Mouse (Mus musculus) left cerebral cortex, postnatal 14 days (tissue): ENCODE measurements around the gene Ccdc33. TPM values are rescaled to one million over a fixed set of nuclear protein-coding genes. Genes with fewer than 3 reads are reported as not detected.

Experiments used
- DNase-seq, 2 experiments: peaks; one replicate each; pipeline ENCODE4 v3.0.0; 2021 to 2022; ENCODE audit warnings: low spot score in 2 of 2, mixed read lengths in 1 of 2
- intact Hi-C: fragments of 180-260 bp; cut with DNase I; formaldehyde crosslinking; loops from one replicate; pipeline ENCODE4 v1.15.1; 2025
- total RNA-seq, 2 experiments: library from RNA; stranded (reverse); gene quantifications; 2 replicates each; pipeline ENCODE4 v1.2.3; 2021

Ccdc33 gene
- total RNA-seq, 2 experiments from 2014 or later = 0.42 to 1.3 TPM

GRCm38 (mm10) chr9:58133893-58134884 lies 15.6 kb upstream of the Ccdc33 start:
- no peak for DNase-seq
- intact Hi-C loops = no loop called here

GRCm38 (mm10) chr9:58131735-58132134 lies 13.1 kb upstream of the Ccdc33 start:
- intact Hi-C loops = no loop called here
- no peak for DNase-seq

GRCm38 (mm10) chr9:58130909-58131308 lies 12.3 kb upstream of the Ccdc33 start:
- intact Hi-C loops = no loop called here

GRCm38 (mm10) chr9:58129508-58129907 lies 10.9 kb upstream of the Ccdc33 start:
- intact Hi-C loops = no loop called here
- DNase-seq = no peak

More at GRCm38 (mm10) chr9:58130909-58131308, 12.3 kb upstream of the Ccdc33 start:
- DNase-seq = no peak

- intact Hi-C loops = no loop called here
- DNase-seq = no peak
Observed at GRCm38 (mm10) chr9:58128926-58129413, 10.3 kb upstream of the Ccdc33 start.

GRCm38 (mm10) chr9:58125811-58126210 lies 7.2 kb upstream of the Ccdc33 start:
- intact Hi-C loops = no loop called here
- no peak for DNase-seq

GRCm38 (mm10) chr9:58125085-58125484 lies 6.5 kb upstream of the Ccdc33 start:
- no peak for DNase-seq
- intact Hi-C loops = no loop called here

- DNase-seq = peak in 1 of 2 experiments; percentile 37
- intact Hi-C loops = no loop called here
Observed at GRCm38 (mm10) chr9:58116024-58116651, 2.5 kb downstream of the Ccdc33 start.

GRCm38 (mm10) chr9:58115297-58115925 lies 3.2 kb downstream of the Ccdc33 start:
- intact Hi-C loops = no loop called here
- DNase-seq = no peak

- intact Hi-C loops = loop anchor here (5.0 kb wide), 1 partner anchor 88 kb away; the partner anchor contains the start of genes Islr and Islr2
- no peak for DNase-seq
Observed at GRCm38 (mm10) chr9:58114019-58114418, 4.6 kb downstream of the Ccdc33 start.

GRCm38 (mm10) chr9:58113279-58113884 lies 5.2 kb downstream of the Ccdc33 start:
- DNase-seq = no peak
- intact Hi-C loops = loop anchor here (5.0 kb wide), 1 partner anchor 89 kb away; the partner anchor contains the start of genes Islr and Islr2

GRCm38 (mm10) chr9:58112866-58113278 lies 5.8 kb downstream of the Ccdc33 start:
- DNase-seq = peak in 1 of 2 experiments; percentile 41
- intact Hi-C loops = loop anchor here (5.0 kb wide), 1 partner anchor 89 kb away; the partner anchor contains the start of genes Islr and Islr2

- intact Hi-C loops = loop anchor here (5.0 kb wide), 1 partner anchor 90 kb away; the partner anchor contains the start of genes Islr and Islr2
Observed at GRCm38 (mm10) chr9:58112321-58112751, 6.3 kb downstream of the Ccdc33 start.

GRCm38 (mm10) chr9:58111431-58111830 lies 7.2 kb downstream of the Ccdc33 start:
- intact Hi-C loops = loop anchor here (5.0 kb wide), 1 partner anchor 91 kb away; the partner anchor contains the start of genes Islr and Islr2
- peak; percentile 71 to 83 for DNase-seq

More at GRCm38 (mm10) chr9:58112321-58112751, 6.3 kb downstream of the Ccdc33 start:
- DNase-seq = no peak

GRCm38 (mm10) chr9:58110787-58111186 lies 7.8 kb downstream of the Ccdc33 start:
- intact Hi-C loops = loop anchor here (5.0 kb wide), 1 partner anchor 92 kb away; the partner anchor contains the start of genes Islr and Islr2

GRCm38 (mm10) chr9:58107494-58107893 lies 11.1 kb downstream of the Ccdc33 start:
- intact Hi-C loops = no loop called here
- no peak for DNase-seq

More at GRCm38 (mm10) chr9:58110787-58111186, 7.8 kb downstream of the Ccdc33 start:
- DNase-seq = no peak

- intact Hi-C loops = no loop called here
- no peak for DNase-seq
Observed at GRCm38 (mm10) chr9:58105595-58106169, 12.9 kb downstream of the Ccdc33 start.

- DNase-seq = no peak
- intact Hi-C loops = no loop called here
Observed at GRCm38 (mm10) chr9:58103647-58104046, 15.0 kb downstream of the Ccdc33 start.
